13 mouse cellular contexts compared by ENCODE assay signal in genomic region chr1:172049131-172049782, GRCm38 (mm10). TPM values are rescaled to one million over a fixed set of nuclear protein-coding genes. Genes with fewer than 3 reads are reported as not detected.
DNase-seq lines count a peak whose midpoint lies in the region; ATAC-seq lines count a peak whose summit lies in the region.
"Had no signal": no experiment of that assay in that cellular context is flagged by ENCODE, and none has a peak within 500 bp of the region (broad histone marks: within the 10 kb centered on the region; RNA-seq: fewer than 3 reads in every experiment).

No protein-coding gene starts in this region.

- H3K4me1 ChIP-seq in forebrain, embryonic 14.5 days (ENCODE audit: control insufficient read depth, insufficient read depth, low read length): peaks cover 26% of the 10 kb centered on the region

- DNase-seq in retina, postnatal 1 day: peak; percentile 49
- DNase-seq in retina, embryonic 14.5 days (ENCODE audit: low spot score): no peak
- DNase-seq in forebrain, embryonic 14.5 days (ENCODE audit: low spot score): peak; percentile 41
- DNase-seq in mesoderm, embryonic 11.5 days (ENCODE audit: low read depth, low spot score): peak; percentile 79
- DNase-seq in testis, postnatal 10 days (ENCODE audit: low spot score): no peak
- DNase-seq in left cerebral cortex, adult 8-10 months (ENCODE audit: low spot score in 2 of 2): no peak
- no peak for DNase-seq in heart, adult 11 months
- DNase-seq in lung, postnatal 25 days (ENCODE audit: low spot score): no peak
- DNase-seq: kidney, postnatal 14 days had no signal

- H3K27me3 ChIP-seq in forebrain, embryonic 14.5 days (replicated peaks; ENCODE audit: control insufficient read depth, insufficient read depth, low read length): peaks cover 4% of the 10 kb centered on the region; the same call in 1 of the 2 replicates

- peak; percentile 22 for ATAC-seq in forebrain, embryonic 14.5 days

- 16% methylated on average over 13 of the region's 13 CpGs for WGBS in forebrain, embryonic 14.5 days

- H3K27ac ChIP-seq in forebrain, embryonic 14.5 days (ENCODE audit: low read depth, low read length): peak overlapping the region; percentile 91
- H3K27ac ChIP-seq: liver, embryonic 14.5 days had no signal

- H3K9ac ChIP-seq in forebrain, embryonic 14.5 days (ENCODE audit: low read length): peak overlapping the region; percentile 29
- H3K9ac ChIP-seq: liver, embryonic 14.5 days had no signal

- H3K36me3 ChIP-seq in forebrain, embryonic 14.5 days (ENCODE audit: control insufficient read depth, insufficient read depth, low read length): no peaks in the 10 kb centered on the region
- H3K36me3 ChIP-seq: G1E had no signal

- H3K4me3 ChIP-seq in forebrain, embryonic 14.5 days (ENCODE audit: low read depth, low read length): no peak overlapping the region

- peak overlapping the region; percentile 25 for H3K4me2 ChIP-seq in forebrain, embryonic 14.5 days (ENCODE audit: low read length)

- no peaks in the 10 kb centered on the region for H3K9me3 ChIP-seq in forebrain, embryonic 14.5 days (replicated peaks; ENCODE audit: control insufficient read depth, low read length)
- H3K9me3 ChIP-seq: G1E had no signal

RNA-seq across cellular contexts. Expression of gene Nhlh1, which starts 8.1 kb away (rescaled TPM):
- 4.5 and 7.4 TPM in 2 replicates for polyA plus RNA-seq in forebrain, embryonic 14.5 days (2014; fragmentation: Nextera tagmentation; extraction: Ambion mirVana)
- total RNA-seq in left cerebral cortex, adult 8-10 months (2022): under 1 TPM; 0.14 to 0.70 (median 0.24) TPM
- total RNA-seq: G1E had no signal
- polyA plus RNA-seq: heart, embryonic 14.5 days; liver, embryonic 14.5 days; urinary bladder, adult 2 months had no signal

RNA-seq across cellular contexts. Expression of gene Vangl2, which starts 21.0 kb away (rescaled TPM):
- 45.1 and 55.8 TPM in 2 replicates for polyA plus RNA-seq in forebrain, embryonic 14.5 days (2014; fragmentation: Nextera tagmentation; extraction: Ambion mirVana)
- 10 to 100 TPM; 12.9 to 17.1 (median 15.9) TPM for total RNA-seq in left cerebral cortex, adult 8-10 months (2022)
- polyA plus RNA-seq: G1E had no signal

RNA-seq across cellular contexts. Expression of gene Copa, which starts 33.1 kb away (rescaled TPM):
- 123 and 148 TPM in 2 replicates for polyA plus RNA-seq in forebrain, embryonic 14.5 days (2014; fragmentation: Nextera tagmentation; extraction: Ambion mirVana)
- 100 to 1,000 TPM; 138 to 149 (median 144) TPM for total RNA-seq in left cerebral cortex, adult 8-10 months (2022)

RNA-seq across cellular contexts. Expression of gene Ncstn, which starts 33.3 kb away (rescaled TPM):
- 81.3 and 93.7 TPM in 2 replicates for polyA plus RNA-seq in forebrain, embryonic 14.5 days (2014; fragmentation: Nextera tagmentation; extraction: Ambion mirVana)
- total RNA-seq in left cerebral cortex, adult 8-10 months (2022): 10 to 100 TPM; 62.4 to 69.8 (median 64.3) TPM

Comparison
In these comparisons a context has a peak if more than half of its experiments do, and no peak if none do; other contexts are left out.
1. DNase-seq: peak in retina, postnatal 1 day (single experiment), forebrain, embryonic 14.5 days (single experiment) and mesoderm, embryonic 11.5 days (single experiment); none in retina, embryonic 14.5 days (single experiment), testis, postnatal 10 days (single experiment), left cerebral cortex, adult 8-10 months (0 of 2), heart, adult 11 months (single experiment) and lung, postnatal 25 days (single experiment).